Mouse (Mus musculus): ENCODE data around the gene Tulp4. TPM values are rescaled to one million over a fixed set of nuclear protein-coding genes. Genes with fewer than 3 reads are reported as not detected.
"Not testable (repeated sequence)": the region's sequence is repeated elsewhere in the genome, so short reads cannot be mapped to it uniquely, and the experiment has no call there.

Tulp4 gene
- polyA plus RNA-seq, 1 experiment from 2014 or later: 33.6 TPM

DNA sequence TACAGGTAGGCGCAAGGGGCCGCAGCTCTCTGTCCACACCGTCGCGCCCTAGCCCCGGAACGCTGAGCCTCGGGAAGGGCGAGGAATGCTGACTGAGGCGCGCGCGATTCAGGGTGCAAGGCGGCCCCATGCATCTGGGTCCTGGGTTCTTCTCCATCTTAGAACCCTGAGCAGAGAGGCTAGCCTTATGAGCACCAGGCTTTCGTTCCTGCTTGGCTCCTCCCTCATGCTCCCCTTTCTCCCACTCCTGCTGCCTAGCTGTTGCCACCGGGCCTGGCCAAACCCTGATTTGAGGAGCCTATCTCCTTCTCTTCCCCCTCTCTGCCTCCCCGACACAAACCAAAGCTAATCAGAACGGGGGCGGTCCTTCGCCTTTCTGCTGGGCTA, 150.8 kb downstream of the Tulp4 start:
- not testable (repeated sequence) for DNase-seq (ENCODE audit: low spot score); H3K9me3 ChIP-seq (ENCODE audit: control insufficient read depth, low read length)
- ATAC-seq (ENCODE audit: low FRiP score, low TSS enrichment): 0 out of 2 replicates have a peak, but pooled peaks have one; percentile 12

GRCm38 (mm10) chr17:6269876-6270831, 163.9 kb downstream of the Tulp4 start:
- WGBS: 2% methylated on average over 32 of the region's 84 CpGs
- ATAC-seq (ENCODE audit: low FRiP score, low TSS enrichment): peak; percentile 88
- DNase-seq (ENCODE audit: low spot score): peak; percentile 24
- peak overlapping the region; percentile 49 for H3K4me3 ChIP-seq (ENCODE audit: low read depth, low read length)
- H3K9ac ChIP-seq (ENCODE audit: low read length): peak overlapping the region; percentile 66
- not testable (repeated sequence) for H3K36me3 ChIP-seq (ENCODE audit: control insufficient read depth, insufficient read depth, low read length); H3K9me3 ChIP-seq (ENCODE audit: control insufficient read depth, low read length); H3K4me1 ChIP-seq (replicated peaks; ENCODE audit: control insufficient read depth, insufficient read depth); H3K27me3 ChIP-seq (ENCODE audit: control insufficient read depth, insufficient read depth, low read length)
- H3K4me2 ChIP-seq (replicated peaks; ENCODE audit: low read depth): peak overlapping the region; percentile 59
- 0 out of 2 replicates have a peak overlapping the region, but pooled peaks have one; percentile 49 for H3K27ac ChIP-seq (replicated peaks)

More for the DNA sequence above, 150.8 kb downstream of the Tulp4 start:
- H3K4me3 ChIP-seq (ENCODE audit: low read depth, low read length); H3K36me3 ChIP-seq (ENCODE audit: control insufficient read depth, insufficient read depth, low read length); H3K27ac ChIP-seq (replicated peaks); H3K9ac ChIP-seq (ENCODE audit: low read length); H3K4me1 ChIP-seq (replicated peaks; ENCODE audit: control insufficient read depth, insufficient read depth); H3K4me2 ChIP-seq (replicated peaks; ENCODE audit: low read depth); H3K27me3 ChIP-seq (ENCODE audit: control insufficient read depth, insufficient read depth, low read length): not testable (repeated sequence)
- WGBS: 0% methylated on average over 6 of the region's 20 CpGs

DNA sequence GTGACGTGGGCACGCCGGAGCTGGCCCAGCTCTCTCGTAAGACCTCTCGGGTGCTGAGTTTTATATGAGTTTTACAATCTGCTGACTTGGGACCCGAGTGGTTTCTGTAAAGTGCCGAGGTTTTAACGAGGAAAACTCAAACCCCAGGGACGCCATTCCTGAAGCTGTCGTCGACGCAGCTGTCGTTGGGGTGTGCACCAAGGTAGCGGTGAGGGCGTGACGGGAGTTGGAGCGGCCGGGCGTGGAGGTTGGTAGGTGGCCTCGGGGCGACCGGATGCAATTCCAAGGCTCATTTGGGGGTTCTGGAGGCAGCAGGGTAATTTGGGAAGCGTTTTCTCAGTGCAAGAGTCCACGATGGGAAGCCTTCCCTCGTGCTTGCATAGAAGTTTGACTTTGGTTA, 164.6 kb downstream of the Tulp4 start:
- DNase-seq (ENCODE audit: low spot score): peak; percentile 77
- H3K4me3 ChIP-seq (ENCODE audit: low read depth, low read length): peak overlapping the region; percentile 49
- not testable (repeated sequence) for H3K4me1 ChIP-seq (replicated peaks; ENCODE audit: control insufficient read depth, insufficient read depth); H3K9me3 ChIP-seq (ENCODE audit: control insufficient read depth, low read length); H3K27me3 ChIP-seq (ENCODE audit: control insufficient read depth, insufficient read depth, low read length); H3K36me3 ChIP-seq (ENCODE audit: control insufficient read depth, insufficient read depth, low read length)
- WGBS: under 1% methylated on average over 20 of the region's 25 CpGs
- peak overlapping the region; percentile 59 for H3K4me2 ChIP-seq (replicated peaks; ENCODE audit: low read depth)
- 0 out of 2 replicates have a peak overlapping the region, but pooled peaks have one; percentile 49 for H3K27ac ChIP-seq (replicated peaks)
- ATAC-seq (ENCODE audit: low FRiP score, low TSS enrichment): 0 out of 2 replicates have a peak, but pooled peaks have one; percentile 27
- peak overlapping the region; percentile 66 for H3K9ac ChIP-seq (ENCODE audit: low read length)

- H3K9me3 ChIP-seq (ENCODE audit: control insufficient read depth, low read length); H3K4me3 ChIP-seq (ENCODE audit: low read depth, low read length); H3K4me2 ChIP-seq (replicated peaks; ENCODE audit: low read depth); H3K4me1 ChIP-seq (replicated peaks; ENCODE audit: control insufficient read depth, insufficient read depth); H3K36me3 ChIP-seq (ENCODE audit: control insufficient read depth, insufficient read depth, low read length); H3K27ac ChIP-seq (replicated peaks); H3K9ac ChIP-seq (ENCODE audit: low read length); ATAC-seq (ENCODE audit: low FRiP score, low TSS enrichment); H3K27me3 ChIP-seq (ENCODE audit: control insufficient read depth, insufficient read depth, low read length): not testable (repeated sequence)
- peak; percentile 10 for DNase-seq (ENCODE audit: low spot score)
- WGBS: 76% methylated on average over 6 of the region's 6 CpGs
Measured at GRCm38 (mm10) chr17:6271970-6272369, 165.7 kb downstream of the Tulp4 start.

GRCm38 (mm10) chr17:6274693-6275092, 168.5 kb downstream of the Tulp4 start:
- 88% methylated on average over 4 of the region's 6 CpGs for WGBS
- not testable (repeated sequence) for H3K4me3 ChIP-seq (ENCODE audit: low read depth, low read length); H3K27ac ChIP-seq (replicated peaks); H3K9me3 ChIP-seq (ENCODE audit: control insufficient read depth, low read length); H3K9ac ChIP-seq (ENCODE audit: low read length); DNase-seq (ENCODE audit: low spot score); H3K36me3 ChIP-seq (ENCODE audit: control insufficient read depth, insufficient read depth, low read length); H3K4me2 ChIP-seq (replicated peaks; ENCODE audit: low read depth); H3K4me1 ChIP-seq (replicated peaks; ENCODE audit: control insufficient read depth, insufficient read depth); ATAC-seq (ENCODE audit: low FRiP score, low TSS enrichment); H3K27me3 ChIP-seq (ENCODE audit: control insufficient read depth, insufficient read depth, low read length)

- not testable (repeated sequence) for H3K27me3 ChIP-seq (ENCODE audit: control insufficient read depth, insufficient read depth, low read length); H3K36me3 ChIP-seq (ENCODE audit: control insufficient read depth, insufficient read depth, low read length); H3K9ac ChIP-seq (ENCODE audit: low read length); H3K4me3 ChIP-seq (ENCODE audit: low read depth, low read length); H3K9me3 ChIP-seq (ENCODE audit: control insufficient read depth, low read length); H3K4me2 ChIP-seq (replicated peaks; ENCODE audit: low read depth); H3K4me1 ChIP-seq (replicated peaks; ENCODE audit: control insufficient read depth, insufficient read depth); H3K27ac ChIP-seq (replicated peaks)
- ATAC-seq (ENCODE audit: low FRiP score, low TSS enrichment) (peak; percentile 95), DNase-seq (ENCODE audit: low spot score) (peak; percentile 76)
- 41% methylated on average over 8 of the region's 8 CpGs for WGBS
Measured at GRCm38 (mm10) chr17:6279205-6279604, 173.0 kb downstream of the Tulp4 start.

- not testable (repeated sequence) for H3K27me3 ChIP-seq (ENCODE audit: control insufficient read depth, insufficient read depth, low read length); ATAC-seq (ENCODE audit: low FRiP score, low TSS enrichment); H3K9ac ChIP-seq (ENCODE audit: low read length); H3K27ac ChIP-seq (replicated peaks); H3K4me2 ChIP-seq (replicated peaks; ENCODE audit: low read depth); H3K4me3 ChIP-seq (ENCODE audit: low read depth, low read length); H3K4me1 ChIP-seq (replicated peaks; ENCODE audit: control insufficient read depth, insufficient read depth); H3K9me3 ChIP-seq (ENCODE audit: control insufficient read depth, low read length); H3K36me3 ChIP-seq (ENCODE audit: control insufficient read depth, insufficient read depth, low read length); DNase-seq (ENCODE audit: low spot score)
- 81% methylated on average over 7 of the region's 10 CpGs for WGBS
Measured at GRCm38 (mm10) chr17:6279772-6280171, 173.5 kb downstream of the Tulp4 start.

- H3K4me2 ChIP-seq (replicated peaks; ENCODE audit: low read depth); H3K36me3 ChIP-seq (ENCODE audit: control insufficient read depth, insufficient read depth, low read length); H3K27ac ChIP-seq (replicated peaks); H3K4me1 ChIP-seq (replicated peaks; ENCODE audit: control insufficient read depth, insufficient read depth); H3K4me3 ChIP-seq (ENCODE audit: low read depth, low read length); H3K9ac ChIP-seq (ENCODE audit: low read length); ATAC-seq (ENCODE audit: low FRiP score, low TSS enrichment); H3K27me3 ChIP-seq (ENCODE audit: control insufficient read depth, insufficient read depth, low read length); H3K9me3 ChIP-seq (ENCODE audit: control insufficient read depth, low read length); DNase-seq (ENCODE audit: low spot score): not testable (repeated sequence)
- WGBS: 90% methylated on average over 13 of the region's 19 CpGs
Measured at GRCm38 (mm10) chr17:6280513-6280912, 174.3 kb downstream of the Tulp4 start.

DNA sequence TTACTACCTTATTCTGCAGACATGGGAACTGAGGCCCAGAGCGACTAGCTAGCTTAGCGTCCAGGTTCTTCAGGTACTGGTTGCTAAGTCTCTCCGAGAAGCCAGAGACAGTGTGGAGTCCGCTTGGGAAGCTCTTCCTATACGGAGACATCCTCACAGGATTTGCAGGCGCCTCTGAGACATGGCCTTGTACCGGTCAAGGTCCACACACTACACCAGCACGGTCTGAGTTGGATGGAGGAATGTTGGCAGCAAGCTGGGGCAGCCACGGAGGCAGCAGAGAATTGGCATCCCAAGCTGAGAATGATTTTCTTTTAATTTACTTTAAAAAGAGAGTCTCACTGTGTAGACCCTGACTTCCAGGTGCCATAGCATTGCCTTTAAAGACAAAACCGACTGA, 176.9 kb downstream of the Tulp4 start:
- not testable (repeated sequence) for DNase-seq (ENCODE audit: low spot score); H3K27ac ChIP-seq (replicated peaks); H3K4me1 ChIP-seq (replicated peaks; ENCODE audit: control insufficient read depth, insufficient read depth); H3K9ac ChIP-seq (ENCODE audit: low read length); ATAC-seq (ENCODE audit: low FRiP score, low TSS enrichment); H3K4me2 ChIP-seq (replicated peaks; ENCODE audit: low read depth); H3K9me3 ChIP-seq (ENCODE audit: control insufficient read depth, low read length); H3K27me3 ChIP-seq (ENCODE audit: control insufficient read depth, insufficient read depth, low read length); H3K4me3 ChIP-seq (ENCODE audit: low read depth, low read length); H3K36me3 ChIP-seq (ENCODE audit: control insufficient read depth, insufficient read depth, low read length)
- 94% methylated on average over 8 of the region's 10 CpGs for WGBS

Measured in stomach, postnatal 0 days (tissue).